Mouse (Mus musculus): ENCODE data around the gene Tango6.

Tango6 gene

DNA sequence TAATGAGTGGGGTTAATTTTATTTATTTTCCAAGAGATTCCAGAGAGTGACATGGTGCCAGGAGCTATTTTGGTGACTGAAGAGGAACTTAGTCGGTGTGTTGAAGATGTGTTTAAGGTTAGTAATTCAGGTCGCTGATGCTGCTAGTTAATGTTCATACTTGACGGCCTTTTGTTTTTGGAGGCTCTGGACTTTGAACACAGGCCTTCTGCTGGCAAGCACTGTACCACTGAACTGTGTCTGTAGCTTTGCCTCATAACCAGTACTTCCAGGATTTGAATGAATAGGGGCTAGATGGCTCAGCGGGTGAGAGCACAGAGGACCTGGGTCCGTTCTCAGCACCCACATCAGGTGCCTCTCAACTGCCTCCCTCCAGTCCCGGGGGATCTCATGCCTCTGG, 17.3 kb downstream of the Tango6 start:
- no peak for DNase-seq (ENCODE audit: low spot score)

DNA sequence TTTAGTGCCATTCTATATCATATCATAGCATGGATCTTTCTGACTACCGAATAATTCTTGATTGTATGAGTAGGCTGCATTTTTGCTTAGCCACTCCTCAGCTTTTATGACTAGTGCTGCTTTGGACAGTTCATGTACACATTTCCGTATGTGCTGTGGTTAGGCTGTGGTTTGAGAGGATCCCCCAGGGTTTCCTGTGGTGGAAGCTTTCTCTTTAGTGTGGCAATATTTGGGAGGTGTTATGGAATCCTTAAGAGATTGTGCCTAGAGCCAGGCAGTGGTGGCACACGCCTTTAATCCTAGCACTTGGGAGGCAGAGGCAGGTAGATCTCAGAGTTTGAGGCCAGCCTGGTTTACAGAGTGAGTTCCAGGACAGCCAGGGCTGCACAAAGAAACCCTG, 18.5 kb downstream of the Tango6 start:
- DNase-seq (ENCODE audit: low spot score) = no peak

DNA sequence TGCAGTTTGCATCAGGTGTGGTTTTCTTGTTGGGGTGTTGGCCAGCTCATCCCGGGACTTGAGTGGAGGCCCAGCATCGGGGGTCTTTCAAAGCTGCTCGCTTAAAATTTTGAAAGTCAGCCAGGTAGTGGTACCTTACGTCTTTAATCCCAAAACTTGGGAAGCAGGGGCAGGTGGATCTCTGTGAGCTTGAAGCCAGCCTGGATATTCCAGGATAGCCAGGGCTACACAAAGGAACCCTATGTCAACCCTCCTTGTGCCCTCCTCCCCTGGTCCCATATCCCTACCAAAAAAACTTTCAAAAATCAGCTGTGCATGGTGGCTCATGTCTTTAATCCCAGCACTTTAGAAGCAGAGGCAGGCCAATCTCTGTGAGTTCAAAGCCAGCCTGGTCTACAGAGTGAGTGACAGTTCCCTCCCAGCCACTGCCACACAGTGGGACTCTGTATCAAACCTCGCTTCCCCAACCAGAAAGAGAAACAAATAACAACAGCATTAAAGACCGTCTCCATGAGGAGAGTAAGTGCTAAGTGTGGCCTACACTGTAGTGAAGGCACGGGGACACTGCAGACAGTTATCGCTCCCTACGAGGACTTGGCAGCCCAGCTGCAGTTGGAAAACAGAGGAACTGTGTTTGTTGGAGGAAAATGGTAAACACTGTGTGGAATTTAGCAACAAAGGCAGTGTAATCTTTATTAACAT, 21.5 kb downstream of the Tango6 start:
- DNase-seq (ENCODE audit: low spot score) = no peak

DNA sequence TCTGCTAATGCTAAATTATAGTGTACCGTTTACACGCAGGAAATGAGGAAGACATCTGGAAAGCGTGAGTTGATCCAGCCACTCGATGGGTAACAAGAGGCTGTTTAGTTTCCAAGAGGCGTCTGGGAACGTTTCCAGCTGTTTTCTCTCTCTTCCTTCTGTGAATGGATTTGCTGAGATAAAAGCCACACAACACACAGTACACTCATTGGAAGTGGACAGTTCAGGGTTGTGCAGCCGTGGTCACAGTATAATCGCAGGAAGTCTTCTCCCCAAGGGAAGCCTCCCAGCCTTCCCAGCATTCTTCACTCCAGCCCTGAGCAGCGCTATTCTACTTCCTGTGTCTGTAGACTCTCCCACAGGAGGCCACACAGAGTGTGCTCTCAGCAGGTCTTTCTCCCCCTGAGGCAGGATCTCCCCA, 22.0 kb downstream of the Tango6 start:
- DNase-seq (ENCODE audit: low spot score) = peak; percentile 77

DNA sequence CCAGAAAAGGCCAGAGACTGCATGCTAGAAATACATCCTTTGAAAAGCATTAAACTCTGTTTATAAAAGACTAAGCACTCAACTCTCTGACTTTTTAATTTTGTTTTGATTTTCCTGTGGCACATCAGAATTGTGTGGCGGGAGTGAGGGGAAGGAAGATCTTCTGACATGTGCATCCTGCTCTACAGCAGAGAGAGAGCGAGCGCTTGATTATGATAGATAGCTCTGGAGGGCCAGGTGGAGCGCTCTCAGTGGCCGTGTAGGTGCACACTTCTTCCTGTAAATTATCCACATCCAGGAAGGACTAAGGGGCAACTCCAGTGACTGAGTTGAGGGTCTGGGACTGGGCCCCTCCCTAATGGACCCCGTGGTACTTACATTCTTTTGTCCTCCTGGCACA, 23.3 kb downstream of the Tango6 start:
- no peak for DNase-seq (ENCODE audit: low spot score)

DNA sequence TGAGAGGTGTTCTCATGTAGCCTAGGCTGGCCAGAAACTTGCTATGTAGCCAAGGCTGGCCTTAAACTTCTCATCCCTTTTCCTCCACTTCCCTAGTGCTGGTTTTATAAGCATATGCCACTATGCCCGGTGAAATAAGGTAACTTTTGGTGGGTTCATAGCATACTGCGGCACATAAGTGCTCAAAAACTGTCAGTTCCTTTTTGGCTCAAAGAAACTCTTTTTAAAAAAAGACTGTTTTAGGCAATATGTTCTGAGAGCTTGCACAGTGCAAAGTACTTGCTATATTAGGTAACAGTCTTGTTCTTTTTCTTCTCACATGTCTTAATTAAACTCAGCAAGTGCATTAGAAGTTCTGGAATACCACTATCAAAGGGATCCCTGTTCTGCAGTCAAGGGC, 27.1 kb downstream of the Tango6 start:
- DNase-seq (ENCODE audit: low spot score) = no peak

DNA sequence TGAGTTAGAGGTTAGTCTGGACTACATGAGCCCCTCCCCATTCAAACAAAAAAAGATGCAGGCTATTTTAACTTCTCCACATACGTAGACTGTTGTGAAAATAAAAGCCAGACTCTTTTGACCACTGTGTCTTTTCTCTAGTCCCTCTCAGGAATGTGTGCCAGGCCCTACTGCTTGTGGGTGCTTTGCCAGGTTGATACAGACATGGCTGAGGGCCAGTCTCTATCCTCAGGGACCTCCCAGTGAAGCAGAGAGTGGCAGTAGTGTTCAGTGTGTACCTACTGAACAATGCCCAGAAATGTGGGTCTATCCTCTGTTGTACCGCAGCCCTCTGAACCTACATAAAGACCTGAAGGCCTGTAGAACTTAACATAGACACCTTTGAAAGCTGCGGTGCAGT, 29.6 kb downstream of the Tango6 start:
- DNase-seq (ENCODE audit: low spot score) = no peak

DNA sequence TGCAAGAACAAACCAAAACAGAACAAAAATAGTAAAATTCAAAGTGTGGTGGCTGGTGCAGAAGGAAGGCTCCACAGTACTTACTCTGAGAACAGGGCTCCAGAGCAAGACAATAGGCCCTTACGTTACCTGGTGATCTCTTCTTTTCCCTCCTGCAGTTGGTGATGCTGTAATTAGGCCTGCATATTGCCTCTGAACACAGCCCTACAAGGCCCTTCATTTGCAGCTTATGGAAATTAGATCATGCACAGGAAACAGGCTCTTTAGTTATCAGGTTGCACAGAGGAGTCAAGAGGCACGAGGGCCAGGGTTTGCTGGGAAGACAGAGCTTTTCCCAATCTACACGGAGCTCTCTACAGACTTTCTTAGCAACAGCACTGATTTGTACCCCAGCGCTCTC, 31.4 kb downstream of the Tango6 start:
- DNase-seq (ENCODE audit: low spot score) = no peak

DNA sequence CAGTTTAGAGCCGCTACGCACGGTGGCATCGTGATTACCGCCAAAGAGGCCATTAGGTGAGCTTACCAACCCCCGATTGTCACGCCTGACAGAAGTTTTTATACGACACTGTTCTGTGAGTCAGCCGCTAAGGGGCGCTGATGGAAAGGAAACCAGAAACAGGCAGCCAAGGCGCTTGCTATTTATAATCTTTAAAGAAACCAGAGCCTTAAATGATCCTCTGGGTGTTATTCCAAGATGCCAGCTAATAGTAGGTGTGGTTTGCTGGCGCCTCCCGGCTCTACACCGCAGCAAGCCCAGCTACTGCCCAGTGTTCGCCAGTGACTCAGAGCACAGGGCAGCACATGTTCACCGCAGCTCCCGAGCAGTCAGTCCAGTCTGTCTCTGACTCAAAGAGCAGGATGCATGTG, 35.2 kb downstream of the Tango6 start:
- peak; percentile 79 for DNase-seq (ENCODE audit: low spot score)

DNA sequence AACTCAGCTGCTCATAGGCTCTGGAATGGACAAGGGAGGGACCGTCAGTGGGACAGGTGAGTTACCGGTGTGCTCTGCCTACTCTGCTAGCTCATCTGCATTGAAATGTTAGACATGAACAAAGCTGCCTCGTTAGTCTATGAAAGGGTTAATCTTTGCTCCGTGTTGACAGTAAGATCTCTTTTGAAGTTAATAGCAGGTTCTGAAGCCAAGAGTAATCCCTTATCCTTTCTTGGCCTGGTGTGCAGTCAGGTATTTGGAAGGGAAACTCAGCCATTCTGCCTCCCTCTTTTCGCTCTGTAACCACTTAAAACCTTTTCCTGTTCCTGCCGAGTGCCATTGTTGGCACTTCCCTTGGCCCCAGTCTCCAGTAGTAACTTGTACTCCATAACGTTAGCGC, 38.1 kb downstream of the Tango6 start:
- DNase-seq (ENCODE audit: low spot score) = no peak

DNA sequence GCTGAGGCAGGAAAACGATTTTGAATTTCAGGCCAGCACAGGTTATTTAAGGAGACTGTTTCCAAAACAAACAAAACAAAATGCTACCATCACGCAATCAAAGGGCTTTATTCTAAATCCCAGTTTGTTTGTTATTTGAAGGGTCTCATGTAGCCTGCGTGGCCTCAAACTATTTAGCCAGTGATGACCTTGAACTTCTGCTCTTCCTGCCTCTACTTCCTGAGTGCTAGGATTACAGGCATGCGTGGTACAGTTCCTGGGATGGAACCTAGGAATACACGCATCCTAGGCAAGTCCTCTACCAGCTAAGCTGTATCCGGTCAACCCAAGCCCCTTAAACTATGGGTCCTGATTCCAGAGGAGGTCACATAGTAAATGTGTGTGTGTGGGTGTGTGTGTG, 39.6 kb downstream of the Tango6 start:
- no peak for DNase-seq (ENCODE audit: low spot score)

DNA sequence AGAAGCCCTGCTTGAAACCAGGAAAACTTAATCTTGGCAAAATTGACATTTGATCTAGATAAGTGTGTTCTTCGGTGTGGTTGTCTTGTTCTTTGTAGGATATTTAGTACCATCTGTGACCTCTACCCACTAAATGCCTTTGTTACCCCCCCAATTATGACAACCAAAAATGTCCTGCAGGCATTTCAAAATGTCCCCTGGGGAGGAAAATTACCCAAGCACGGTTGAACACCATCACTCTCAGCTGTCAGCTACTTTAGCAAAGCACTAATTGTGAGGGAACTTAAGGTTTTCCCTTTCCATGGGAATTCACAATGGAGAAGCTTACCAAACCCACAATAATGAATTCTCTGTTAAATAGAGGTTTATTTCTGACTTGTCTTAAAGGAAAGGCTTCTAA, 41.1 kb downstream of the Tango6 start:
- DNase-seq (ENCODE audit: low spot score) = no peak

DNA sequence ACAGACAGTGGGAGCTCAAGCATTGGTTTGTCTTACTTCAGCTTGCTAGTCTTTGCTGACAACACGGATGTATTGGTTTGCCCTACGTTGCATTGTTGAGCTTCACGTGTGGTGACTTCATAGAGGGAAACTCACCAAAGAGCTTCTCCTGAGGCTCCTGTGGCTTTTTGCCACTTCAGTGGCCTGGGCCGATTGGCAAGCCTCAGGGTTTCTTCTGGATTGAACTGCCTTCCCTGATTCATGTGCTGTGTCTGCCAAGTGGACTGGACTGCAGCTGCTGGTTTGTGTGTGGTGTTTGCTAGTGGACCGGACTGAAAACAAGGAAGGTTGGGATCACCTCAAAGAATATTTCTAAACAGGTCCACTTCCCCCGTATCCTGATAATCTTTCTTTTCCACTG, 43.7 kb downstream of the Tango6 start:
- DNase-seq (ENCODE audit: low spot score) = no peak

DNA sequence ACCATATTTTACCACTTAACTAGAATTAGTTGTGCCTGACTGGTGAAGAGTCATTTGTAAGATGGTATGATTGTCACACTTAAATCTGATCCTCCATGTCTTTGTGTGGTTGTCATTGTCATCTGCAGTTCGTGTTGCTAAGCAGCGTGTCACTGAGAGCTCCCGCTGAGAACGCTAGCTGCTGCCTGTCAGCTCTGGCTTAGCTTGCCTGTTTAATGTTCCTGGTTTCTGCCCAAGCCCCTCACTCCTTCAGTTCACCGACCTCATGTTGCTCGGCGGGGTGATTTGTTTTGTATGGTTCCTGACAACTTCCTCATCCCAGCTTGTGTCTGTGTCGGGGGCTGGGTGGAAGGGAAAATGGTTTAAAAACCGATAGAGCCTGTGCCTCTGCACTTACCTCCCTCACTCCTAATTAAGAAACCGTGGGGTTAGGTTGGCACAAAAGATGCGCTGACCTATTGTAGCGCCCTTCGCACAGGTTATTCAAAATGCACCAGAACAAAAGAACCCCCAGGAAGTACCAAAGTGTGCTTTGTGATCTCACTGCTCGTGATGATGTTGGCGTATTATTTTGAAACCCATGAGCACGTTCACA, 44.5 kb downstream of the Tango6 start:
- DNase-seq (ENCODE audit: low spot score) = no peak

DNA sequence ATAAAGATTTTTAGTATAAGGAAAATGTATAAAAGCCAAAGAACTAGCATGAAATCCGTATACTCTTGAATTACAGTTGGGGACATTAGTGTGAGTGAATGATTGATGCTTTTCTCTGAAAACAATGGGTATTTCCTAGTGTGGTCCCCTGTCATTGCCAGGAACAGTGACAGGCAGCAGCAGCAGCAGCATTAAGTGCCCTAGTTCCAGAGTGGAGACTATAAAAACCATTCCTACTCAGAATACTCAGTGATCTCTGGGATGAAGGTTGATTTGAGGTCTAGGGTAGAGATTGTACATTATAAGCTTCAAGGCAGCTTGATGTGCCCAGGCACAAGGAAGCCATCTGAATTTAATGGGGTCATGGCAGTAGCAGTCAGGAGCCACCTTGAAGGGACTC, 45.0 kb downstream of the Tango6 start:
- no peak for DNase-seq (ENCODE audit: low spot score)

DNA sequence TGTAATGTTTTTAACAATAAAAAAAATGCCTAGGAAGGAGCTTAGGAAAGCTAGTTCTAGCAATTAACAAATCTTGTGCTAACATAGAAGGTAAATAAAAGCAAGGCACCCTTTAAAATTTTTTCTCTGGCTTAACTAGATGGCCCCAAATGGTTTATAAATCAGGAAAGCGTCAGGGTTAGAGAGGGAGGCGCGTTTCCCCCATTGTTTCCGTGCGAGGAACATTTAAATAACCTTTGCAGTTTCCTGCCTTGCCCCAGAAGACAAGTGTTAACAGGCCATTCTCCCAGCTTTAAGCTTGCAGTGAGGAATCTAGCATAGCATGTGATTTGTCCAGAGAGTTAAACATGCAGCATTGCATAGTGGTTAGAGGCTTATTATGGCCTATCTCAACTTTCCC, 50.1 kb downstream of the Tango6 start:
- DNase-seq (ENCODE audit: low spot score) = no peak

DNA sequence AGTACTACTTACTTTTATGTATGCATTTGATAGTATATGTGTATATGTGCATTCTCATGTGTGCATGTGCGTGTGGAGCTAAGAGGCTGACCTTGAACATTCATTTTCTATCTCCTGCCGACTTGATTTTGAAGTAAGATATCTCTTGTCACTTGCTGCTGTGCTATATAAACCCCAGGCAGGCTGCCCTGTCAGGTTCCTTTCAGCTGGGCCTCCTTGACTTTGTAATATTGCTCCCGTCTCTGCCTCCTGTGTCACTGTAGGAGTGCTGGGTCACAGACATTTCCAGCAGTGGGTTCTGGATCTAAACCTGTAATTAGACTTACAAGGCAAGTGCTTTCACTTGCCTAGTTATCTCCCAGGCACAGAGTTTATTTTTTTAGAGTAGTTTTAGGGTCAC, 50.8 kb downstream of the Tango6 start:
- DNase-seq (ENCODE audit: low spot score) = no peak

DNA sequence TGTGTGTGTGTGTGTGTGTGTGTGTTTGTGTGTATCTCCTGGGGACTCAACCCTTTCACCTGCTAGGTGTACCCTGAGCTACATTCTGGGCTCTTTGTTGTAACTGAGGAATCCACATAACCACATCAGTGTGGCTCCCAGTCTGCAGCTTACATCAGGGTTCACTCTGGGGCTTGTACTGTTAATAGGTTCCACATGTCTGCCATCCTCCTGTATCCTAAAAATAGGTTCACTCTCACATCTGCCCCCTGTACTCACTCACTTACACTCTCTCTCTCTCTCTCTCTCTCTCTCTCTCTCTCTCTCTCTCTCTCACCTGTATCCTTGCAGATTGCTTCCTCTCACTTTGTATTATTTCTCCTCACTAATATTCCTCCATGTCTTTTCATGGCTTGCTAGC, 51.4 kb downstream of the Tango6 start:
- DNase-seq (ENCODE audit: low spot score) = no peak

DNA sequence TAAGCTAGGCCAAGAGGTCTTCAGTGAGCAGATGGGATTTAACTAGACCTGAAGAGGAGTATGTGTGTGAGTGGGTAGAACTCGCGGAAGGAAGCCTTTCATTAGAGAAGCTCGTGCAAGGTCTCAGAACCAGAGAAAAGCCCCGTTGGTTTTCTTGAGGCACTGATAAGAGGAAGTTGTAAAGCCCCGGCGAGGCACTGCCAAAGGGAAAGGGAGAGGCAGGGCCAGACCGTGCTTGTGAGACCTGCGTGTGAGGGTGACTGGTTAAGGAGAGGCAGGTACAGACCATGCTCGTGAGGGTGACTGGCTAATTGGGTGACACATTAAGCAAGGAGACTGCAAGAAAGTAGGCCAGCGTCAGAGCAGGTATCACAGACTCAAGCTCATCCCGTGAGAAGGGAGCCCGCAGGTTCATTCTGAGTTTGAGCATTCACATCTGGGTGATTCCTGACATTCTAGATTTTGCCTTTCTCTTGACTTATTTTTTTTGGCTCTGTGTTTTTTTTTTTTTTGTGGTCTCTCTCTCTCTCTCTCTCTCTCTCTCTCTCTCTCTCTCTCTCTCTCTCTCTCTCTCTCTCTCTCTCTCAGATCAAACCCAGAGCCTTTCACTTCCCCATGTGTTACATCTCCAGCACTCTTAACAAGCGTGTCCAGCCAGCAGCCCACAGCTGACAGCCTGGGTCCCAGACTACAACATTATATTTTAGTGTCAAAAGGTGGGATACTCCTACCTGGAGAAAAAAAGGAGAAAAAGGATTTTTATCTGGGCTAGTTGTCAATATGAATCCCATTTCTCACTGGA, 54.2 kb downstream of the Tango6 start:
- no peak for DNase-seq (ENCODE audit: low spot score)

DNA sequence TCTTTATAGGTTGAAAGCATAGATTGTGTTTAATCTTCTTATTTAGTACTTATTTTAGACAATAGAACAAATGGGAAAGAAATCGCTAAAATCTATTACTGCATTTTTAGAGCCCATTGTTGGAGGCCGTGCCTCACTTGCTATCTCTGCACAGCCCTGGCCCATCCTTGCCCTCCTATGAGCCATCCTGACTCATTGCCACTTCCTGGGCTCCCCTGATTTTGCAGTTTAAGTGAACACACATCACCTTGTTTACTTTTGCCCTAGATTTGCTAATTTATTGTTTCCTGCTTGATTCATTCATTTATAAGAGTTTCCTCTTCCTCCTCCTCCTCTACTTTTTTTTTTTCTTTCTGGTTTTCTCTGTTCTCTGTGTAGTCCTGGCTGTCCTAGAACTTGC, 55.0 kb downstream of the Tango6 start:
- DNase-seq (ENCODE audit: low spot score) = no peak

DNA sequence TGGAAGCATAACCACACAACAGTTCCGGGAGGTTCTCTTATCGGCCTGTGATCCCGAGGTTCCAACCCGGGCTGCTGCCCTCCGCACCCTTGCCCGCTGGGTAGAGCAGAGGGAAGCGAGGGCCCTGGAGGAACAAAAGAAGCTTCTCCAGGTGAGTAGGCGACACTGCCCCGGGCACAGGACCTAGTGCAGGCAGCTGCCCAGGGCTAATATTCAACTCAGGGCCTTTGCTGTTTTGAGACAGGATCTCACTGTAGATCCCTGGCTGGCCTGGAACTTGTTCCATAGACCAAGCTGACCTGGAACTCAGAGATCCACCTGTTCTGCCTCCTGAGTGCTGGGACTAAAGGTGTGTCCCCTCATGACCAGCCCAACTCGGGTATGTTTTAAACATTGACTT, 59.5 kb downstream of the Tango6 start:
- DNase-seq (ENCODE audit: low spot score) = no peak

DNA sequence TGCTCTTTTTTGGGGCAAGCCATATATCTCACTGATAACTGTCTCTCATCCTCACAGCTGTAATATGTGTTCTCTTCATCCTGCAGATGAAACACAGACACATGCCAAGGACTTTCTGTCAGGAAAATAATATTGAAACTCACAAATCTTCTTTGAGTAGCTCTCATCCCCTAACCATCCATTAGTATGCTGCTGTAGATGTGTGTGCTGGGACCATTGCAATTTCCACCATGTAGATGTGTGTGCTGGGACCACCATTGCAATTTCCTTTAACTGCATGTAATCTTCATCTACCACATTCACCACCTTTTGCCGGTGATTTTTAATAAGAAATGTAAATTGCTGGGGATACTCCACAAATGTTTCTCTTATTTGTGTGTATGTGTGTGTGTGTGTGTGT, 60.5 kb downstream of the Tango6 start:
- no peak for DNase-seq (ENCODE audit: low spot score)

DNA sequence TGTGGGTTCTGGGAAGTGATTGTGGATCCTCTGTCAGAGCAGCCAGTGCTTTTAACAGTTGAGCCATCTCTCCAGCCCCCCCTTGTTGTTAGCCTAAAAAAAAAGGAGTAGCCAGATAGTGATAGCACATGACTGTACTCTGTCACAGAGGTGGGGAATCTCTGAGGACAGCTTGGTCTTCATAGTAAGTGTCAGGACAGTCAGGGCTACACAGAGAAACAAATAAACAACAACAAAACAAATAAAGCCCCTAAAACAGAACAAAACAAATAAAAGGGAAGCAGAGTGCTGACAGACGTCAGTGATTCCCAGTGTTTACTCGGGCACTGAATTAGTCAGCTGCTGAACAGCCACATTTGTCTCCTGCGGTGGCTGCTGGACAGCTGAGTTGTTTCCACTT, 70.6 kb downstream of the Tango6 start:
- DNase-seq (ENCODE audit: low spot score) = no peak

DNA sequence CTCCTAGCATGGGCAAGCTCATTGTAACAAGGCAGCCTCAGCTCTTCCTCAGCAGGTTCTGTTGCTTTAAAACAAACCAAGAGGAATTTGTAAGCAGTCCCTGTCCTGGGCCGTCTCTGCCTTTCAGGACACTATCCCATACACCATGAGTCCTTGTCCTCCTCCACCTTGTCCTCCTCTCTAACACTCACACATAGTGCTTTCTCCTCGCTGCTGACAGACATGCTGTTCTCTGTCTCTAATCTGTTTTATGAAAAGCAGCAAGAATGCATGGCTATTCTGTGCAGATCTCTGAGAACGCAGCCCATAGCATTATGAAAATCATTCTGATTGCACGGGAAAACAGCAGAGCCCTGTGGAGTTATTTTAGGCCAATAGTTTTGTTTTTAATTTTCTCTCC, 78.4 kb downstream of the Tango6 start:
- no peak for DNase-seq (ENCODE audit: low spot score)
